Mouse (Mus musculus): ENCODE data around the gene Angel2. TPM values are rescaled to one million over a fixed set of nuclear protein-coding genes. Genes with fewer than 3 reads are reported as not detected.

The Angel2 gene
- polyA plus RNA-seq, 1 experiment from 2014 or later: 27.6 TPM

GRCm38 (mm10) chr1:190929010-190929695 lies 4.2 kb downstream of the Angel2 start:
- Histone ChIP-seq H3K9ac (peak overlapping the region; percentile 94), H3K27ac (replicated peaks) (peak overlapping the region; percentile 97), H3K36me3 (peaks cover 16% of the 10 kb centered on the region), H3K4me1 (peaks cover 22% of the 10 kb centered on the region), H3K27me3 (replicated peaks) (no peaks in the 10 kb centered on the region), H3K4me2 (peak overlapping the region; percentile 89), H3K4me3 (peak overlapping the region; percentile 85), H3K9me3 (no peaks in the 10 kb centered on the region)
- 6% methylated on average over 24 of the region's 27 CpGs for WGBS
- ATAC-seq (ENCODE audit: extremely low read depth, insufficient number of reproducible peaks, low FRiP score, low TSS enrichment): no peak

GRCm38 (mm10) chr1:190930181-190930580 lies 5.3 kb downstream of the Angel2 start:
- Histone ChIP-seq H3K4me1 (peaks cover 22% of the 10 kb centered on the region), H3K4me2 (no peak overlapping the region), H3K27ac (replicated peaks) (no peak overlapping the region), H3K27me3 (replicated peaks) (no peaks in the 10 kb centered on the region), H3K4me3 (no peak overlapping the region), H3K9ac (peak overlapping the region; percentile 5; the same call in 1 of the 2 replicates), H3K36me3 (peaks cover 26% of the 10 kb centered on the region), H3K9me3 (no peaks in the 10 kb centered on the region)
- WGBS: 73% methylated on average over 6 of the region's 6 CpGs
- ATAC-seq (ENCODE audit: extremely low read depth, insufficient number of reproducible peaks, low FRiP score, low TSS enrichment): no peak

GRCm38 (mm10) chr1:190939803-190940202 lies 14.9 kb downstream of the Angel2 start:
- Histone ChIP-seq H3K4me1 (no peaks in the 10 kb centered on the region), H3K36me3 (peaks cover 93% of the 10 kb centered on the region), H3K9me3 (no peaks in the 10 kb centered on the region), H3K9ac (no peak overlapping the region), H3K4me2 (no peak overlapping the region), H3K4me3 (no peak overlapping the region), H3K27ac (replicated peaks) (no peak overlapping the region), H3K27me3 (replicated peaks) (no peaks in the 10 kb centered on the region)
- no peak for ATAC-seq (ENCODE audit: extremely low read depth, insufficient number of reproducible peaks, low FRiP score, low TSS enrichment)
- WGBS: 86% methylated on average over 7 of the region's 7 CpGs

GRCm38 (mm10) chr1:190944109-190944760 lies 19.3 kb downstream of the Angel2 start:
- WGBS: 48% methylated on average over 6 of the region's 6 CpGs
- no peaks in the 10 kb centered on the region for H3K9me3 ChIP-seq
- no peaks in the 10 kb centered on the region for H3K4me1 ChIP-seq
- no peak overlapping the region for H3K27ac ChIP-seq (replicated peaks)
- no peak for ATAC-seq (ENCODE audit: extremely low read depth, insufficient number of reproducible peaks, low FRiP score, low TSS enrichment)
- no peaks in the 10 kb centered on the region for H3K27me3 ChIP-seq (replicated peaks)
- H3K36me3 ChIP-seq: peaks cover 97% of the 10 kb centered on the region
- no peak overlapping the region for H3K9ac ChIP-seq
- no peak overlapping the region for H3K4me3 ChIP-seq
- no peak overlapping the region for H3K4me2 ChIP-seq

DNA sequence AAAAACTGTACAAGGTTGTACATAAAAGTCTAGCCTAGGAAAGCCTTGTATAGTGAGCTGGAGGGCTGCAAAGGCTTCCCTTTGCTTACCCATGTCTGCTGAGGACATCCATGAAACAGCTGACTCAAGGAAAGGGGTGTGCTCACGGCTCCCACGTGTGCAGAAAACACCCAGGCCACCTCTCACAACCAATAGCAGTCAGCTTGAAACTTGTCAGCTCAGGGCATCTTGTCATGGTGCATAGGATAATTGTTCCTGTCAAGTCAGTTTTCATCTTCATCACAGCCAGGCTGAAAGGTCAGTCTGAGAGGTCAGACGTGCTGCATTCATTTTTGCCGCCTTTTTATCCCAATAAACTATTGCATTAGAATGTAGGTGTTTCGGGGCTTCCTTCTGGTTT lies 23.1 kb downstream of the Angel2 start:
- H3K9me3 ChIP-seq: no peaks in the 10 kb centered on the region
- peaks cover 28% of the 10 kb centered on the region for H3K4me1 ChIP-seq
- 78% methylated on average over 5 of the region's 5 CpGs for WGBS
- ATAC-seq (ENCODE audit: extremely low read depth, insufficient number of reproducible peaks, low FRiP score, low TSS enrichment): no peak
- H3K36me3 ChIP-seq: peaks cover 96% of the 10 kb centered on the region
- no peak overlapping the region for H3K9ac ChIP-seq
- H3K4me3 ChIP-seq: no peak overlapping the region
- H3K27me3 ChIP-seq (replicated peaks): no peaks in the 10 kb centered on the region
- H3K27ac ChIP-seq (replicated peaks): no peak overlapping the region
- H3K4me2 ChIP-seq: no peak overlapping the region

DNA sequence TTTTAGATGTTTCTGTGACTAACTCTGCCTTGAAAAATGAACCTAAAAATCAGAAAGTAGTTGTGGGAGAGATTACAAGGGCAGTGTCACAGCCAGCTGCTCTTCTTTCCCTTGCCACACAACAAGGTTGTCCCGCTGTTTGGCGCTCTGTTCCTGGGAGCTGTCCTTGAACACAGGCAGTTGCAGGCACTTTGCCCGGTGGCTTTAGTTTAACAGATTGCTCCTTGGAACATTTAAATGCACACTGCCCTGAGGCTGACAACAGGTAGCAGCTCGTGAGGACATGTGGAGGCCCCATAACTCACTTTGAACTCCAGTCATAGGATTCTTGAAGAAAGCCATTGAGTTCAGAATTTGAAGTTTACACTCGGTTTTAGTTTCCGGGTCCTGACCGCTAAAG lies 23.5 kb downstream of the Angel2 start:
- 84% methylated on average over 7 of the region's 7 CpGs for WGBS
- Histone ChIP-seq H3K9ac (no peak overlapping the region), H3K36me3 (peaks cover 96% of the 10 kb centered on the region), H3K27me3 (replicated peaks) (no peaks in the 10 kb centered on the region), H3K9me3 (no peaks in the 10 kb centered on the region), H3K4me2 (no peak overlapping the region), H3K4me3 (no peak overlapping the region), H3K27ac (replicated peaks) (no peak overlapping the region), H3K4me1 (peaks cover 31% of the 10 kb centered on the region)
- ATAC-seq (ENCODE audit: extremely low read depth, insufficient number of reproducible peaks, low FRiP score, low TSS enrichment): no peak

GRCm38 (mm10) chr1:190948846-190949245 lies 23.9 kb downstream of the Angel2 start:
- ATAC-seq (ENCODE audit: extremely low read depth, insufficient number of reproducible peaks, low FRiP score, low TSS enrichment): no peak
- Histone ChIP-seq H3K4me3 (no peak overlapping the region), H3K27me3 (replicated peaks) (no peaks in the 10 kb centered on the region), H3K27ac (replicated peaks) (no peak overlapping the region), H3K4me1 (peaks cover 36% of the 10 kb centered on the region), H3K9me3 (no peaks in the 10 kb centered on the region), H3K4me2 (no peak overlapping the region), H3K9ac (no peak overlapping the region), H3K36me3 (peaks cover 96% of the 10 kb centered on the region)
- 85% methylated on average over 17 of the region's 17 CpGs for WGBS

GRCm38 (mm10) chr1:190951014-190951413 lies 26.1 kb downstream of the Angel2 start:
- ATAC-seq (ENCODE audit: extremely low read depth, insufficient number of reproducible peaks, low FRiP score, low TSS enrichment): no peak
- H3K9ac ChIP-seq: no peak overlapping the region
- H3K4me1 ChIP-seq: peaks cover 53% of the 10 kb centered on the region
- no peaks in the 10 kb centered on the region for H3K9me3 ChIP-seq
- H3K27ac ChIP-seq (replicated peaks): 0 out of 2 replicates have a peak overlapping the region, but pooled peaks have one; percentile 38
- peaks cover 99% of the 10 kb centered on the region for H3K36me3 ChIP-seq
- no peak overlapping the region for H3K4me2 ChIP-seq
- H3K4me3 ChIP-seq: no peak overlapping the region
- no peaks in the 10 kb centered on the region for H3K27me3 ChIP-seq (replicated peaks)
- WGBS: 61% methylated on average over 5 of the region's 5 CpGs

DNA sequence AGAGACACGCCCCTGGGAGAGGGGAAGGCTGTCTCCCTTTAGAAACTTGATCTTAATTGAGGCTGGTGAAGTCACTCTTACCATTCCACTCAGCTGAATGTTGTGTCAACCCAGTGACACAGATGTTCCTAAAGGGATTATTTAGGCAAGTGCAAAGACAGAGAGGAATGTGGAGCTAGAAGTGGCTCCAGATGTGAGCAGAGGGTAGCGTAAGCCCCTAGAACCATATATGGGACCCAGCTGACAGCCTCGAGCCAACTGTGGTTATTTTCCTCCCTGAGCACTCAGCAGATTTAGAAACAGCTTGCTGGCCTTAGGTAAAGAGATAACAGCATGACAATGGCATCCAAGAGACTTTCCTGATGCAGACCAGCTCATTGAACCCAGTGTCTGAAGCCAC lies 28.1 kb downstream of the Angel2 start:
- 32% methylated on average over 3 of the region's 3 CpGs for WGBS
- H3K9ac ChIP-seq: 0 out of 2 replicates have a peak overlapping the region, but pooled peaks have one; percentile 50
- H3K36me3 ChIP-seq: peaks cover 99% of the 10 kb centered on the region

GRCm38 (mm10) chr1:190958821-190959220 lies 33.9 kb downstream of the Angel2 start:
- ATAC-seq (ENCODE audit: extremely low read depth, insufficient number of reproducible peaks, low FRiP score, low TSS enrichment): no peak; the same call in 1 of the 2 replicates
- H3K4me3 ChIP-seq: no peak overlapping the region
- no peaks in the 10 kb centered on the region for H3K27me3 ChIP-seq (replicated peaks)
- peak overlapping the region; percentile 50 for H3K27ac ChIP-seq (replicated peaks)
- no peaks in the 10 kb centered on the region for H3K9me3 ChIP-seq
- no peak overlapping the region for H3K4me2 ChIP-seq
- peaks cover 98% of the 10 kb centered on the region for H3K36me3 ChIP-seq
- WGBS: 35% methylated on average over 5 of the region's 5 CpGs
- peaks cover 36% of the 10 kb centered on the region for H3K4me1 ChIP-seq
- H3K9ac ChIP-seq: peak overlapping the region; percentile 25; the same call in 1 of the 2 replicates

More for the DNA sequence above, 28.1 kb downstream of the Angel2 start:
- Histone ChIP-seq H3K9me3 (no peaks in the 10 kb centered on the region), H3K27ac (replicated peaks) (peak overlapping the region; percentile 98), H3K4me3 (no peak overlapping the region), H3K4me2 (peak overlapping the region; percentile 27), H3K27me3 (replicated peaks) (no peaks in the 10 kb centered on the region), H3K4me1 (peaks cover 57% of the 10 kb centered on the region)
- no peak; the same call in 1 of the 2 replicates for ATAC-seq (ENCODE audit: extremely low read depth, insufficient number of reproducible peaks, low FRiP score, low TSS enrichment)

DNA sequence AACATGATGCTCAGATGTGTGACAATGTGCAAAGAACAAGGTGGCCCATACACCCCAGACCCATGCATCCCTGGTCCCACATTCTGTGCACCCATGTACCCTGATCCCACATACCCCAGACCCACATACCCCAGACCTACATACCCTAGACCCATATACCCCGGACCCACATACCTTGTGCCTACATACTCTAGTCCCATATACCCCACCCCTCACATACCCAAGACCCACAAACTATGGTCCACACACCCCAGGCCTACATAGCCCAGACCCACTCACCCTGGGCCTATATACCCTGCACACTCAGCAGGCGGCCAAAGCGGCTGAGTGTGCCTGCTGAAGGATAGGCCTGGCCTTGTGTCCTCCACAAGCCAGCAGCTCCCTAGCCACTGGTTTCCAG lies 37.8 kb downstream of the Angel2 start:
- 80% methylated on average over 3 of the region's 3 CpGs for WGBS
- H3K4me2 ChIP-seq: no peak overlapping the region
- H3K4me1 ChIP-seq: peaks cover 39% of the 10 kb centered on the region
- H3K9me3 ChIP-seq: no peaks in the 10 kb centered on the region
- no peak overlapping the region for H3K9ac ChIP-seq
- no peaks in the 10 kb centered on the region for H3K27me3 ChIP-seq (replicated peaks)
- peaks cover 92% of the 10 kb centered on the region for H3K36me3 ChIP-seq
- ATAC-seq (ENCODE audit: extremely low read depth, insufficient number of reproducible peaks, low FRiP score, low TSS enrichment): no peak
- H3K4me3 ChIP-seq: no peak overlapping the region
- no peak overlapping the region for H3K27ac ChIP-seq (replicated peaks)

Data from heart, embryonic 13.5 days (tissue).